Mouse (Mus musculus) layer of hippocampus, adult 9-11 months (tissue): Measurements from ENCODE around the gene Gnpnat1.
A peak's percentile ranks its signal among the peaks of the same experiment; 100 is the strongest.

Experiments used
- DNase-seq: peaks from one replicate; pipeline ENCODE4 v3.0.0; 2022

Gene Gnpnat1

DNA sequence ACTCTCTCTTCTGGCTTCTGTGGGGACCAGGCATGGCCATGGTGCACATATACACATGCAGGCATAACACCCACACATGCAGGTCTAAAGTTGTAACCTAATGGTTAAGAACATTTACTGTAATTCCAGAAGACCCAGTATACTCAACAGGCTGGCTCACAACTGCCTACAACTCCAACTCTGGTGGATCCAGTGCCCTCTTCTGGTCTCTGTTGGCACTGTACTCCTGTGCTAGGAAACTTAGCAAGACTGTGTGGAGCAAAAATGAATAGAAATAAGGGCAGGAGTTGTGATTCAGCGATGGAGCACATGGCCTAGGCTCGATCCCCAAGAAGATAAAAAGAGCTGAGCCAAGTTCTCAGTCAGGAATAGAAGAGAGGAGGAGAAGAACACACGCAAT, 4.9 kb downstream of the Gnpnat1 start:
- no peak for DNase-seq

DNA sequence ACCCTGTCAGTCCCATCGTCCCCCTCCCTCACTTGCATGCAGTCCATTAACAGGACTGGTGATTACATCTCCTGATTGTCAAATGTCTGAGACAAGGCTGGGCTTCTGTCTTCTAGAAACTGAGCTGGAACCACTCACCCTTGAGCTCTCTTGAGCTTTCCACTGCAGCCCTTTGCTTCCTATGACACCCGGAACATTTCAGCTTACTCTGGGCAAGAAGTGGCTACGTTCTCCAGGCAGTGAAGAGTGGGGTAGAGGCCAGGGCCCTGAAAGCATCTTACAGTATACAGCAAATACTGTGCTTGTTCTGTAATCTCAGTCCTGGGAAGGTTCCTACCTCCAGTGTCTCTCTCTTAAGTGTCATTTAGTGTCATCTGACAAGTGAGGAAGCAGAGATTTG, 15.5 kb downstream of the Gnpnat1 start:
- DNase-seq, result no peak

DNA sequence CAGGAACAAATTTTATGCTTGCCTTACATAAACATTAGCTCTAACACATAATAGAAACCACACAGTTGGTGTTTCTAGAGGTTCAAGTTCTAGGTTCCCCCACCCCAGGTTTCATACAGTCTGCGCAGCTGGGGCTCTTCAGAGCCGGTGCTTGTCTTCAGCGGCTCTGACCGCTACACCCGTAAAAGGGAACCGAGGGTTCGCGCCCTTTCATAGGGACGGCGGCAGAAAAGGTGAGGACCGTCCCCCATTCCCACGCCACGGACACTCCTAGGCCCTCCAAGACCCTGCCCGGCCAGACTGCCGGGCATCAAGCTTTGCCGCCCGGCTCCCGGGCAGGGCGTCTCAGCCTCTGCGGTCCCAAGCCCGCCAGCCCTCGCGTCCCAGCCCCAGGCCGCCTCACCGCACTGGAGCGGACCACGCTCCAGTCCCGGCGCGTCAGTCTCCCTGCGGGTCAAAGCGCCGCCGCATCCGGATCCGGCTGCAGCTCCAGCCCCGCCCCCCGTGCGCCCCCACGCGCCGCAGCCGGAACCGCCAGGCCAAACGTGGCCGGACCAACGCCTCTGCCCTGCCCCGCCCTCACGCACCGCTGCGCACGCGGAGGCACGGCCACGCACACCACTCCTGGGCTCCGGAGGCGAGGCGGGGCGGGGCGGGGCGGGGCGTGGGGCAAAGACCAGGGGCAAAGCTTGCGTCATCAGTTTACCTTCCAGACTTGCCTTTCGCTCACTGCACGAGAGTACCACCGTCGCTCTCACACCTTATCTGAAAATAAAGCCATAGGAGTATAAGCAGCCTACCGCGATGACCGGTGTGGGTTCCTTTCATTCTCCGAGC, 16.1 kb downstream of the Gnpnat1 start:
- DNase-seq, result peak; percentile 92

DNA sequence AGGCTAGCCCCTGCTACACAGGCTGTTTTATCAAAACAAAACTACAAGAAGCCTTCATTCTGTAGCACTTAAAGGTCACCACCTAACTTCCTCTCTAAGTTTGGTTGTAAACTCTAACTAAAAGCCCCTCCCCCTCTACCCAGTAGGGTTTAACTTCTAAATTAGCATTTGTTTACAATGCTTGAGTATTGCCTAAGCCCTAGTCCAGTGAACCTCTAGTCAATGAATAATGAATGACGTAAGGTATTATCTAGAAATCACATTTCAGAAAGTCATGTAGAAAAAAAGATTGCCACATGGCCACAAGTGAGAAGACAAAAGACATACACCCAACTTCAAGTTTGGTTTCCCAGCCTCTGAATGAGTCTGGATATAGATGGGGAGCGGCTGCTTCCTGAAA, 17.2 kb downstream of the Gnpnat1 start:
- DNase-seq, result no peak

DNA sequence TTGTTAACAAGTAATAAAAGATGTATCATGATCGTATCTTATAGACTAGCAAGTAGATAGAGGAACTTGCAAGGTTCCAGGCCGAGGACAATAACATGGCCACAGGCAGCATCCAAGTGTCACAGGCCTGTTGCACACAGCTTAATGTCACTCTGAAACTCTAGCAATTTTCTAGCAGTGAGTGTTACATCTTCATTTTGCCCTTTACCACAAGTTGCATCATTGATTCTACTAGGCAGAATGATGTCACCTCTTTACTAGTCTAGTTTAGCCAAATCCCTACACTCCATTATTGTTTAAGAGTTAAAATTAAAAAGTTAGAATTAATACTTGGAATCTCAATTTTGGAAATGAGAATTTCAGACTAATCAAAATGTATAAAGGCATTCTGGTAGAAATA, 19.1 kb downstream of the Gnpnat1 start:
- DNase-seq, result no peak

DNA sequence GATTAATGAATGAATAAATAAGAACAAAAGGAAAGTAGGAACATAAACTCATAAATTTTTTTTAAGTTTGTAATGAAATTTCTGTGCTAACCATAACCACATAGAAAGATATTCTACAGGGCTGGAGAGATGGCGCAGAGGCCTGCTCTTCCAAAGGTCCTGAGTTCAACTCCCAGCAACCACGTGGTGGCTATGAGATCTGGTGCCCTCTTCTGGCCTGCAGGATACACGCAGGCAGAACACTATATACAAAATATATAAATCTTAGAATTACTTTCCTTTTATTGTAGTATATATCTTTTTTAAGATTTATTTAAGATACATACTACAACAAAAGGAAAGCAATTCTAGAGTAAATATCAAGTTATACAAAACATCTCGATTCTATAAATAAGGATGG, 21.8 kb downstream of the Gnpnat1 start:
- no peak for DNase-seq

DNA sequence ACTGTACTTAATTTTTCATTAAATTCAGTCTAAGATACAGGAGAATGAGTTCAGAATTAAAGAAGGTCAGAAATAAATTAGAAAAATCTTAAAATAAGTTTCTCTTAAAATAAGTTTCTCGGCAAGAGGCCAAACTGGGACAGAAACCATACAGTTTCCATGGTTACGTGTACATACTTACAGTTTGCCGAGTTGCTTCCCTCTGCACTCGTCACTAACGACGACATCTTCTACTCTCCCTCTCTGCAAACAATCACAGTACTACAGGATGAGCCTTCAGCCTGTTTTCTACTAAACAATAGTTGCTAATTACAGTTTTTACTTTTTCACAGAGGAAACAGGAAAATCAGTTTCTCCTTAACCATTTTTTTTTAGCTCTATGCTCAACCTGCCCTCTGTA, 24.0 kb downstream of the Gnpnat1 start:
- no peak for DNase-seq

DNA sequence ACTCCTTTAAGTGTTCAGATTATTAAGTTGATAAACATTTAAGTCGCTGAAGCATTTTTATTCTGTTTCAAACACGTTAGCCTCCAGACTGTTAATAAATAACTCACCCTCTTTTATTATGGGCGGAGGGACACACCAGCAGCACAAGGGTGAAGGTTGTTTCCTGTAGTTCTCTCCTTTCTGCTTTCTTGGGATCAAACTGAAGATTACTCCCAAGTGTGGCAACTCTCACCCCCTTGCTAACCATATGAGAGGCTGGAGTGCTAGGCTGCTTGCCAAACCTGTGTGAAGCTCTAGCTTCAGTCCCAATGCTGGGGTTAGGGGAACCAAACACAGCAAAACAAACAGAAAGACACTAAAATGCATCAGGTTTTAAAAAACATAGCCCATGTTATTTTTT, 25.9 kb downstream of the Gnpnat1 start:
- DNase-seq, result no peak

DNA sequence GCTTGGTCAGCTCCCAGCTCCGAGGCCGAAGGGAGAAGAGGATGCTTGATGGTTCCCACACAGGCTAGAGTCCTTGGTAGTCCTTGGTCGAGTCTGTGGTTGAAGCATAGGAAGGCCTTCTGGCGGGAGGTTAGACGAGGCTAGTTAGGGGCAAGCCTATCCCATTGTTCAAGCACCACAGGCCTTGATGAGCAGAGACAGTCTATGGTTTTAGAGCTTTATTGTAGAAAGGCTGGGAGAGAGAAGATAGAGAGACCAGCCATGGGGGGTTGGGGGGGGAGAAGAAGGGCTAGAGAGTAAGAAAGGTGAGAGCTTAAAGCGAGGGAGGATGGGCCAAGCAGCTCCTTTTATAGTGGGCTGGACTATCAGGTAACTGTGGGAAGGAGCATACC, 39.5 kb downstream of the Gnpnat1 start:
- no peak for DNase-seq

DNA sequence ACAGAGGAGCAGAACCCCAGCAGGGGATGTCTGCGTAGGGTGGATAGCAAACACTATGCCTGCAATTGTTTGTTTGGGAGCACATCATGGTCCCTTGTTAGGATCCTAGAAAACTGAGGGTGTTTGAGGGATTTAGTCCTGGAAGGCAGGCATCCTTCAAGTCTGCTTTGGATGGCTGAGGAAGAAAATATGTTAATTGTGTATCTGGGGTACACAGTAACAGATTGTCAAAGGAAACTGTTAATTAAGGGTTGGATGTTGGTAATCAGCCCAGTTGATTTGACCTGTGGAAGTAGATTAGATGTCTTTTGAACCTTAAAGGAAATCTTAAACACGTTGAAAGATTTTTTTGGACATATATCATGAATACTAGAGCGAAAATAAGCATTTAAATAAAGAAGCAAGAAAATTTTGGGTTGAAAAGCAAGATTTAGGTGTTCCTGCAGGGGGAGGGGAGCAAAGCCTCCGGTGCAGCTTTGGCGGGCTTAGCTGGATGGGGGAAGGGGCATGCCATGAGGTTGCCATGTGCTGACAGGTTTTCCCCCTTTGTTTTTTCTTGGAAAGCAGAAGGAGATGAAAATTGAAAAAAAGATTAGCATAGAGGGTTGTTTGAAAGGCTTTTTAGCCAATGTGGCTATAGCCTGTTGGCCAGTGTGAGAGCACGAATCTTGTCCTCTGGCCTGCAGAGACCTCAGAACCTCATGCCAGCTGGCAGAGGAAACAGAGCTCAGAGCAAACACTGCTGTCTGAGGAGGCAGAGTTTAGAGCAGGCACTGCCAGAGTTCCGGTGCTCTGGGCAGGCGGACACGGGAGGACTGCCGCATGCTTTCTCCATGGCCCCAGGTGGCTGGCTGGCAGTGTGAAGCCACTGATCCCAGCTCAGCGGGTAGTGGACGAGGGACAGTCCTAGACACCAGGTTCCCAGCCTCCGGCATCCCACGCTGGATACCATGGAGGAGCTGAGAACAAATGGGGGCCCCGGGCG, 40.2 kb downstream of the Gnpnat1 start:
- DNase-seq, result no peak

DNA sequence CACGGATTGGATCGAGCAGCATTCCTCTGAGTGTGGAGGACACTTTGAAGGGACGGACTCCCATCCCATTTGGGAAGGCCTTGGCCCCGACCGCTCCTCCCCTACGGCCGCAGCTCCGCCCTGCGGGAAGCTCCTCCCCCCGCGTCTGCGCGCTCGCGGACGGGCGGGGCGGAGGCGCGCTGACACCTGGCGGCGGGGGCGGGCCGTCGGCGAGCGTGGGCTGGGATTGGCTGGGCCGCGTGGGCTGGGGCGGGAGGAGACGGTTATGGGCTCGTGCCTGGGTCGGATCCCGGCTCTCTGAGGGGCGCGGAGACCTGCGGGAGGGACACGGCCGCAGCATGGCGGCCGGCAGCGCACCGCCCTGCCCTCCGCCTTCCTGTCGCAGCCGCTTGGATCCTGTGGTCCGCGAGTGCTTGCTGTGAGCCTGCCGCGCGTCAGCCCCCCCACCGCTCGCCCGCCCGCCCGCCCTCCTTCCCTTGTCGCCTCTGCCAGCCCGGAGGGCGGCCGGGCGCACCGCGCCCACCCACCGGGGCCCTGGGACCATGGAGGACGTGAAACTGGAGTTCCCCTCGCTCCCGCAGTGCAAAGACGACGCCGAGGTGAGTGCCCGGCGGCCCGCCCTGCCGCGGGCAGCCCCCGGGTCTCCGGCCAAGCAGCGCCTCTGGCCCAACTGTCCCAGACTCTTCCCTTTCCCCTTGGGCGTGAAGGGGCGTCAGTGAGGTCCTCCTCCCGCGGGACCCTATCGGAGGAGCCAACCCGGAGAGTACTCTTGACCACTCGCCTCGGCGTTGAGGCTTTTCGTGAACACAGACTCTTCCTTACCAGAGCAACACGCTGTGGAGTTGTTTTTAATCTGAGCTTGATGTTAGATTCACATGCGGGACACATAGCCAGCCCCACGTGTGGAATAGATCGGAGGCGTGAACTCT, 53.5 kb downstream of the Gnpnat1 start, which contains the start of gene Styx:
Styx (plus strand) TSS at position 163 of the 929 bp plus-strand sequence.
- DNase-seq, result peak; percentile 92

DNA sequence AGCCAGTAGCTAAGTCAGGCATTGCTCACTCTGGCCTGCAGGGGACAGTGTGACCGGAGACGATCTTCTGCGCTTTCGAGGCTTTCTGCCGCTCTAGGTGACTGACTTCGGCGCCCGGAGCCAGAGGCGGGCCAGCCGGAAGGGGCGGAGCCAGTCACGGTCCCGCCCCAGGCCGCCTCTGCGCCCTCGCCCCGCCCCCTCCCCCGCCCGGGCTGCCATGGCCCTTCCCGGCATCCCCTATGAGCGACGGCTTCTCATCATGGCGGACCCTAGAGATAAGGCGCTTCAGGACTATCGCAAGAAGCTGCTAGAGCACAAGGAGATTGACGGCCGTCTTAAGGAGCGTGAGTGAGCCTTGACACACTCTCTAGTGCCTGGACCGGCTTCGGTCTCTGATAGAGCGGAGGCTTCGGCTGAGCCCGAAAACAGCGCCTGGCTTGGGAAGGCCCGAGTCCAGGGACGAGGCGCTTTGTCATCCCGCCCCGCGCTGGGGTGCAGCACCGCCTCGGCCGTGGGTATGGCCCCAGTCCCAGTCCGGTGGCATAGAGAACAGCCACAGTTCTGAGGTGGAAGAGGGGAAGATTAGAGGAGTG, 75.0 kb downstream of the Gnpnat1 start, which contains the start of gene Psmc6:
Psmc6 (plus strand) TSS at position 200 of the 593 bp plus-strand sequence.
- peak; percentile 93 for DNase-seq

DNA sequence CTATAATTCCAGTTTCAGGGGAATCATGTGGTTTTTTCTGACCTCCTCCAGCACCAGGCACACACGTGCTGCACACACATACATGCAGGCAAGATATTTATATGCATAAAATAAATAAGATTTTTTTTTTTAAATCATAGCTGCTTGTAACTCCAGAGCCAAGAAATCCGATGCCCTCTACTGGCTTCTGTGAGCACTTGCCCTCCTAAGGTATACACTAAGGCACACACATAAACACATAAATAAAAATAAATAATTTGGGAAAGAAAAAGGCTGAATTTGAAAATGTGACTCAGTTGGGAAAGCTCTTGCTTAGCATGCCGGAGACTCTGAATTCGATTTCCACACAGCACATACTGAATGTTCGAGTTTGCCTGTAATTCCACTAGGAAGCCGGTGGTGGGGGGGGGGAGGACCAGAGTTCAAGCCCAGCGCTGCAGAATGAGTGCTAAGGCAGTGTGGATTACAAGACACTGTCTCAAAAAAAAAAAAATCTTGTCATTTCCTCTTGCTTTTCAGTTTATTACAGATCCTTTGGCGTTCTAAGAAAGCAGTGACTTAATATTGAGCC, 75.6 kb downstream of the Gnpnat1 start:
- no peak for DNase-seq

DNA sequence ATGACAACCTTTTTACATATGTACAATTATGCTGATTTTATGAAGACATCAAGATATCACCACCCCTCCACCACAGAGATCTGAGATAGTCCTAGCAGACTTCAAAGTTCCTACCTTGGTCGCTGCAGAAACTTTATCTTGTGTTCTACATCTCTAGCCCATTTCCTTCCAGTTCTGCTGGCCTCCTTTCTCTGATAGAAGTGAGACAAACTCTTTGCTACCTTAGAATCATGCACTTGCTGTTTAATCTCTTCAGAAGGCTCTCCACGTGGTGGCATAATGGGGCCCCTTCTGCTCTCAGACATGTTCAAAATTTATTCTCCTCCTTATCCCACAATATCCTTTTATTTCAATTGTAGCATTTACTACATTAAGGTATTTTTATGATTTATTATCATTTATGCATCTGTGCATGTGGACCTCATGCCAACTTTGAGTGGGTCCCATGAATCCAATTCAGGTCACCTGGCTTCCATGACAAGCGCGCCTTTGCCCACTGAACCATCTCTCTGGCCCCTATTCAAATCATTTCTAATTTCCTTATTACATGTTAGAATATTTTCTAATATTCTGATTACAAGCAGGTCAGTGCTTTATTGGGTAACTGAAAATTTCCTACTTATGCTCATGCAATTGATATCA, 76.5 kb downstream of the Gnpnat1 start:
- DNase-seq, result no peak
